Mouse (Mus musculus) hematopoietic multipotent progenitor cell, adult 10-12 weeks (in vitro differentiated cells): ENCODE results near the gene Crisp1. TPM values are rescaled to one million over a fixed set of nuclear protein-coding genes. Genes with fewer than 3 reads are reported as not detected.

ENCODE experiments used
- polyA plus RNA-seq: library from polyadenylated mRNA; stranded (reverse); fragments of >175 nt; gene quantifications from 2 replicates; pipeline ENCODE4 v1.2.3, GENCODE M21; 2012; ENCODE audit warnings: low replicate concordance

Crisp1 gene
- not detected in 2 replicates for polyA plus RNA-seq

DNA sequence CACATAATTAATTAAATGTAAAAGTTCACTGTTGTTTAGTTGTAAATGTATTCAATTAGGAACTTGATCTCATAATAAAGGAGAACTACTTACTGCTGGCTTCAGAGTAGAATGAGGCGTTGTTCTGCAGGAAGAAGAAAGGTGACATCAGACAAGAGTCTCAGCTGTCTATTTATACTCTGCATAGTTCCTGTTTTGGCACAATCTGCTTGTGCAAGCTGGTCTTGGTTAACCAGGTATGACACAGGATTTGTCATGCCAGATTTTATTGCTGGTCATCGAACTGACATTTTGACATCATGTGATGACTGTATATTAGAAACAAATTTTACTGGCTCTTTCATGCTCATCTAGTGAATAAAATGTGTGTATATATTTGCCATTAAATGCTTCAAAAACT, at the start of gene Crisp1:
Gene Crisp1 (minus strand): TSS at position 146 of the 400 bp plus-strand sequence.

Other genes starting within 250 kb of the Crisp1 start
- not detected in 2 replicates for gene AC192777.2, start 223.8 kb downstream of the Crisp1 start, polyA plus RNA-seq
- not detected in 2 replicates for gene Pgk2, start 110.6 kb downstream of the Crisp1 start, polyA plus RNA-seq
- gene Crisp3, start 76.9 kb downstream of the Crisp1 start, polyA plus RNA-seq = 0.40 and 0.77 TPM in 2 replicates
- gene Esp8, start 200.8 kb upstream of the Crisp1 start, polyA plus RNA-seq = not detected in 2 replicates
- not detected in 2 replicates for gene Esp6, start 242.3 kb upstream of the Crisp1 start, polyA plus RNA-seq